Mouse (Mus musculus) fat pad, adult 2 months (tissue): Measurements from ENCODE around the gene Ube2z.
A peak's percentile ranks its signal among the peaks of the same experiment; 100 is the strongest.

ENCODE experiments used
- DNase-seq: peaks from one replicate; pipeline ENCODE4 v3.0.0-alpha.2; 2011; ENCODE audit warnings: low read depth, low spot score; ENCODE audit errors: extremely low read depth

The Ube2z gene

GRCm38 (mm10) chr11:96064521-96065214 lies 520 bp downstream of the Ube2z start:
- no peak for DNase-seq

- DNase-seq = no peak
Measured at GRCm38 (mm10) chr11:96058309-96058708, 6.9 kb downstream of the Ube2z start.

- no peak for DNase-seq
Measured at GRCm38 (mm10) chr11:96050854-96051253, 14.3 kb downstream of the Ube2z start.

GRCm38 (mm10) chr11:96049939-96050338 lies 15.2 kb downstream of the Ube2z start:
- no peak for DNase-seq

GRCm38 (mm10) chr11:96047469-96048373 lies 17.5 kb downstream of the Ube2z start:
- no peak for DNase-seq

- no peak for DNase-seq
Measured at GRCm38 (mm10) chr11:96046793-96047192, 18.4 kb downstream of the Ube2z start.

GRCm38 (mm10) chr11:96046028-96046427 lies 19.2 kb downstream of the Ube2z start:
- no peak for DNase-seq

GRCm38 (mm10) chr11:96044803-96045567 lies 20.2 kb downstream of the Ube2z start:
- no peak for DNase-seq

GRCm38 (mm10) chr11:96038560-96038959 lies 26.6 kb downstream of the Ube2z start:
- no peak for DNase-seq

- DNase-seq = no peak
Measured at GRCm38 (mm10) chr11:96037499-96037898, 27.7 kb downstream of the Ube2z start.

- no peak for DNase-seq
Measured at GRCm38 (mm10) chr11:96035133-96035532, 30.1 kb downstream of the Ube2z start.

- no peak for DNase-seq
Measured at GRCm38 (mm10) chr11:96034596-96035052, 30.6 kb downstream of the Ube2z start, which contains the start of gene Snf8. TSS of gene Snf8 (plus strand) at chr11:96034885.

GRCm38 (mm10) chr11:96034116-96034515 lies 31.1 kb downstream of the Ube2z start:
- no peak for DNase-seq

GRCm38 (mm10) chr11:96033264-96033663 lies 31.9 kb downstream of the Ube2z start:
- DNase-seq = no peak

GRCm38 (mm10) chr11:96031701-96032100 lies 33.5 kb downstream of the Ube2z start:
- no peak for DNase-seq

GRCm38 (mm10) chr11:96030571-96030970 lies 34.6 kb downstream of the Ube2z start:
- DNase-seq = no peak

GRCm38 (mm10) chr11:96028130-96028529 lies 37.1 kb downstream of the Ube2z start:
- no peak for DNase-seq

GRCm38 (mm10) chr11:96020622-96021021 lies 44.6 kb downstream of the Ube2z start:
- DNase-seq = peak; percentile 54

- no peak for DNase-seq
Measured at GRCm38 (mm10) chr11:96017941-96018351, 47.2 kb downstream of the Ube2z start.

- no peak for DNase-seq
Measured at GRCm38 (mm10) chr11:96015421-96015820, 49.8 kb downstream of the Ube2z start.

GRCm38 (mm10) chr11:96011982-96012381 lies 53.2 kb downstream of the Ube2z start:
- DNase-seq = no peak
